9 mouse cellular contexts compared by ENCODE assay signal in genomic region chr8:109593117-109593788, GRCm38 (mm10). TPM values are rescaled to one million over a fixed set of nuclear protein-coding genes. Genes with fewer than 3 reads are reported as not detected.
DNase-seq lines count a peak whose midpoint lies in the region; ATAC-seq and TF ChIP-seq lines count a peak whose summit lies in the region.
"Had no signal": no experiment of that assay in that cellular context is flagged by ENCODE, and none has a peak within 500 bp of the region (broad histone marks: within the 10 kb centered on the region; RNA-seq: fewer than 3 reads in every experiment).

No protein-coding gene starts in this region.

- no peak overlapping the region for H3K4me3 ChIP-seq in liver, embryonic 14.5 days (ENCODE audit: insufficient read depth in 1 of 2, low read depth in 2 of 2, low read length in 2 of 2)
- no peak overlapping the region for H3K4me3 ChIP-seq in liver, embryonic 11.5 days (ENCODE audit: low read depth, low read length)
- no peak overlapping the region for H3K4me3 ChIP-seq in stomach, postnatal 0 days (ENCODE audit: low read depth, low read length)

- ATAC-seq in liver, embryonic 14.5 days (ENCODE audit: insufficient read depth), result no peak
- ATAC-seq in liver, embryonic 11.5 days (replicated peaks; ENCODE audit: low FRiP score), result no peak
- no peak for ATAC-seq in stomach, postnatal 0 days (ENCODE audit: low FRiP score, low TSS enrichment)

- no peaks in the 10 kb centered on the region for H3K27me3 ChIP-seq in liver, embryonic 14.5 days (ENCODE audit: control insufficient read depth, insufficient read depth, low read length)
- no peaks in the 10 kb centered on the region for H3K27me3 ChIP-seq in liver, embryonic 11.5 days (replicated peaks; ENCODE audit: control insufficient read depth, insufficient read depth, low read length)
- no peaks in the 10 kb centered on the region for H3K27me3 ChIP-seq in stomach, postnatal 0 days (ENCODE audit: control insufficient read depth, insufficient read depth, low read length)

- H3K36me3 ChIP-seq in liver, embryonic 14.5 days (replicated peaks; ENCODE audit: control insufficient read depth, insufficient read depth, low read depth), result no peaks in the 10 kb centered on the region
- peaks cover 17% of the 10 kb centered on the region for H3K36me3 ChIP-seq in liver, embryonic 11.5 days (ENCODE audit: control insufficient read depth, insufficient read depth, low read length)
- H3K36me3 ChIP-seq in stomach, postnatal 0 days (ENCODE audit: control insufficient read depth, insufficient read depth, low read length), result peaks cover 6% of the 10 kb centered on the region

- peak; percentile 35 for DNase-seq in adrenal gland, postnatal 10 days
- no peak for DNase-seq in adrenal gland, postnatal 14 days
- DNase-seq in liver, embryonic 14.5 days (ENCODE audit: low read depth in 3 of 3, low spot score in 3 of 3), result no peak
- no peak for DNase-seq in liver, embryonic 11.5 days (ENCODE audit: low spot score)
- DNase-seq in kidney, postnatal 36 days, result peak; percentile 16 to 41
- DNase-seq in stomach, postnatal 0 days (ENCODE audit: low spot score), result no peak
- DNase-seq in urinary bladder, postnatal 36 days (ENCODE audit: low spot score in 2 of 2), result no peak
- DNase-seq in ovary, postnatal 14 days (ENCODE audit: low spot score), result no peak

- no peaks in the 10 kb centered on the region for H3K9me3 ChIP-seq in liver, embryonic 14.5 days (ENCODE audit: control insufficient read depth, low read length)
- no peaks in the 10 kb centered on the region for H3K9me3 ChIP-seq in liver, embryonic 11.5 days (ENCODE audit: control insufficient read depth, low read length)
- H3K9me3 ChIP-seq in stomach, postnatal 0 days (ENCODE audit: control insufficient read depth, low read length), result no peaks in the 10 kb centered on the region

- no peak overlapping the region for H3K4me2 ChIP-seq in liver, embryonic 14.5 days (ENCODE audit: low read depth)
- no peak overlapping the region for H3K4me2 ChIP-seq in liver, embryonic 11.5 days
- H3K4me2 ChIP-seq in stomach, postnatal 0 days (replicated peaks; ENCODE audit: low read depth), result no peak overlapping the region

- H3K4me1 ChIP-seq in liver, embryonic 14.5 days (replicated peaks; ENCODE audit: control insufficient read depth in 2 of 2, insufficient read depth in 2 of 2, low read length in 1 of 2), result no peaks in the 10 kb centered on the region
- no peaks in the 10 kb centered on the region for H3K4me1 ChIP-seq in liver, embryonic 11.5 days (replicated peaks; ENCODE audit: control insufficient read depth, insufficient read depth, low read length)
- no peaks in the 10 kb centered on the region for H3K4me1 ChIP-seq in stomach, postnatal 0 days (replicated peaks; ENCODE audit: control insufficient read depth, insufficient read depth)

- TF ChIP-seq EP300 in liver, embryonic 14.5 days (IDR thresholded peaks at IDR 0.05; ENCODE audit: low read depth), result no peak
- TF ChIP-seq EP300 in stomach, postnatal 0 days (optimal IDR thresholded peaks at IDR 0.05), result no peak

- TF ChIP-seq CTCF in liver, embryonic 14.5 days (IDR thresholded peaks at IDR 0.05; ENCODE audit: low read depth), result peak; percentile 58
- peak; percentile 77 for TF ChIP-seq CTCF in stomach, postnatal 0 days (IDR thresholded peaks at IDR 0.05; ENCODE audit: low read depth)

- H3K27ac ChIP-seq in liver, embryonic 14.5 days, result no peak overlapping the region
- H3K27ac ChIP-seq in liver, embryonic 11.5 days (ENCODE audit: low read depth, low read length), result no peak overlapping the region
- no peak overlapping the region for H3K27ac ChIP-seq in stomach, postnatal 0 days (replicated peaks)

- WGBS in liver, embryonic 14.5 days (ENCODE audit: insufficient replicate concordance), result 66% methylated on average over 6 of the region's 6 CpGs
- 80% methylated on average over 6 of the region's 6 CpGs for whole genome bisulfite sequencing in liver, embryonic 11.5 days
- WGBS in stomach, postnatal 0 days, result 55% methylated on average over 6 of the region's 6 CpGs

- H3K9ac ChIP-seq in liver, embryonic 14.5 days (replicated peaks), result no peak overlapping the region
- H3K9ac ChIP-seq in liver, embryonic 11.5 days (ENCODE audit: low read depth, low read length), result no peak overlapping the region
- no peak overlapping the region for H3K9ac ChIP-seq in stomach, postnatal 0 days (ENCODE audit: low read length)

RNA-seq across cellular contexts. Expression of gene Hp, which starts 14.3 kb away (rescaled TPM):
- 100 to 1,000 TPM; 313 to 788 TPM for total RNA-seq in adrenal gland, postnatal 10 days (2021)
- 115 and 578 TPM in 2 replicates for total RNA-seq in adrenal gland, postnatal 14 days (2021)
- 21.8 and 31.9 TPM in 2 replicates for polyA plus RNA-seq in liver, embryonic 14.5 days (2012; rRNA removed)
- 27.8 and 50.8 TPM in 2 replicates for polyA plus RNA-seq in liver, embryonic 14.5 days (2014; fragmentation: Nextera tagmentation; extraction: Ambion mirVana)
- 11.5 and 11.7 TPM in 2 replicates for polyA plus RNA-seq in liver, embryonic 11.5 days (2014; fragmentation: Nextera tagmentation; extraction: Ambion mirVana)
- polyA plus RNA-seq in stomach, postnatal 0 days (2015; fragmentation: Nextera tagmentation; extraction: Ambion mirVana), result 5.0 and 8.4 TPM in 2 replicates
- polyA plus RNA-seq: C2C12 had no signal

RNA-seq across cellular contexts. Expression of gene Dhodh, which starts 15.2 kb away (rescaled TPM):
- total RNA-seq in adrenal gland, postnatal 10 days (2021), result 10 to 100 TPM; 24.8 to 28.2 TPM
- 22.7 and 23.9 TPM in 2 replicates for total RNA-seq in adrenal gland, postnatal 14 days (2021)
- polyA plus RNA-seq in liver, embryonic 14.5 days (2012; rRNA removed), result 12.5 and 14.8 TPM in 2 replicates
- polyA plus RNA-seq in liver, embryonic 14.5 days (2014; fragmentation: Nextera tagmentation; extraction: Ambion mirVana), result 15.3 and 19.0 TPM in 2 replicates
- 58.3 and 64.8 TPM in 2 replicates for polyA plus RNA-seq in liver, embryonic 11.5 days (2014; fragmentation: Nextera tagmentation; extraction: Ambion mirVana)
- polyA plus RNA-seq in stomach, postnatal 0 days (2015; fragmentation: Nextera tagmentation; extraction: Ambion mirVana), result 19.9 and 20.5 TPM in 2 replicates

RNA-seq across cellular contexts. Expression of gene Pkd1l3, which starts 21.1 kb away (rescaled TPM):
- under 1 TPM; 0.15 to 0.21 TPM for total RNA-seq in adrenal gland, postnatal 10 days (2021)
- 0.11 and 0.15 TPM in 2 replicates for total RNA-seq in adrenal gland, postnatal 14 days (2021)
- polyA plus RNA-seq in liver, embryonic 14.5 days (2012; rRNA removed), result 0.76 and 0.88 TPM in 2 replicates
- polyA plus RNA-seq in liver, embryonic 14.5 days (2014; fragmentation: Nextera tagmentation; extraction: Ambion mirVana), result 0.37 and 0.71 TPM in 2 replicates
- polyA plus RNA-seq in liver, embryonic 11.5 days (2014; fragmentation: Nextera tagmentation; extraction: Ambion mirVana), result 2.7 and 3.4 TPM in 2 replicates
- 0.08 TPM in 1 of 2 replicates, not detected in the other for polyA plus RNA-seq in stomach, postnatal 0 days (2015; fragmentation: Nextera tagmentation; extraction: Ambion mirVana)
- polyA plus RNA-seq: C2C12 had no signal

RNA-seq across cellular contexts. Expression of gene Txnl4b, which starts 27.6 kb away (rescaled TPM):
- 10 to 100 TPM; 10.5 to 11.8 TPM for total RNA-seq in adrenal gland, postnatal 10 days (2021)
- total RNA-seq in adrenal gland, postnatal 14 days (2021), result 10.9 and 11.0 TPM in 2 replicates
- polyA plus RNA-seq in liver, embryonic 14.5 days (2012; rRNA removed), result 2.2 TPM in 2 replicates
- polyA plus RNA-seq in liver, embryonic 14.5 days (2014; fragmentation: Nextera tagmentation; extraction: Ambion mirVana), result 10.0 and 12.8 TPM in 2 replicates
- 21.4 and 23.6 TPM in 2 replicates for polyA plus RNA-seq in liver, embryonic 11.5 days (2014; fragmentation: Nextera tagmentation; extraction: Ambion mirVana)
- polyA plus RNA-seq in stomach, postnatal 0 days (2015; fragmentation: Nextera tagmentation; extraction: Ambion mirVana), result 16.3 and 16.7 TPM in 2 replicates

RNA-seq across cellular contexts. Expression of gene Dhx38, which starts 27.6 kb away (rescaled TPM):
- total RNA-seq in adrenal gland, postnatal 10 days (2021), result 10 to 100 TPM; 21.7 to 23.7 TPM
- 24.9 and 27.2 TPM in 2 replicates for total RNA-seq in adrenal gland, postnatal 14 days (2021)
- 7.9 and 8.6 TPM in 2 replicates for polyA plus RNA-seq in liver, embryonic 14.5 days (2012; rRNA removed)
- 8.2 TPM in 2 replicates for polyA plus RNA-seq in liver, embryonic 14.5 days (2014; fragmentation: Nextera tagmentation; extraction: Ambion mirVana)
- 25.1 and 29.0 TPM in 2 replicates for polyA plus RNA-seq in liver, embryonic 11.5 days (2014; fragmentation: Nextera tagmentation; extraction: Ambion mirVana)
- 7.0 and 7.2 TPM in 2 replicates for polyA plus RNA-seq in stomach, postnatal 0 days (2015; fragmentation: Nextera tagmentation; extraction: Ambion mirVana)

Comparison
In these comparisons a context has a peak if more than half of its experiments do, and no peak if none do; other contexts are left out.
1. DNase-seq: peak in adrenal gland, postnatal 10 days (single experiment) and kidney, postnatal 36 days (2 of 2); none in adrenal gland, postnatal 14 days (single experiment), liver, embryonic 14.5 days (0 of 3), liver, embryonic 11.5 days (single experiment), stomach, postnatal 0 days (single experiment), urinary bladder, postnatal 36 days (0 of 2) and ovary, postnatal 14 days (single experiment).